ENCODE assay signal across 25 mouse cellular contexts in the genomic region with DNA sequence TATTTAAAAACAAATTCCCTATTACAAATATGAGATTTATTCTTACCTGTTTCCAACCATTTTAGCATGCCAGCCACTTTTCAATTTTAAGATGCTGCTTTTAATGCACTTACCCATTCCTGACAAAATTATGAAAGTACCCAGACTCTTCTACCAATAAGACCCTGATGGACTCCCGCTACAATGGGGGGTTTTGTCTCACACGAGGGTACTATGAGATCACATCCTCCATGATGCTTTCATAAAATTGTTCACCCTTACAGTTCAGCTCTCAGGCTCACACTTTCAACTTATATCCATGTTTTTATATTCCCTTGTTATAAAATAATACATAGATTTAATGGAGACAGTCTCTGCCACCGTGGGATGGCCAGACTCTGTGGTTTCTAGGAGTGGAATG.
DNase-seq lines count a peak whose midpoint lies in the region; ATAC-seq lines count a peak whose summit lies in the region.
"Had no signal": no experiment of that assay in that cellular context is flagged by ENCODE, and none has a peak within 500 bp of the region (broad histone marks: within the 10 kb centered on the region; RNA-seq: fewer than 3 reads in every experiment).

No protein-coding gene starts in this region.

- peak overlapping the region; percentile 54 for H3K27ac ChIP-seq in forebrain, embryonic 10.5 days
- no peak overlapping the region for H3K27ac ChIP-seq in forebrain, embryonic 14.5 days (ENCODE audit: low read depth, low read length)
- no peak overlapping the region for H3K27ac ChIP-seq in forebrain, embryonic 12.5 days
- no peak overlapping the region; the same call in 1 of the 2 replicates for H3K27ac ChIP-seq in forebrain, embryonic 15.5 days (replicated peaks)
- H3K27ac ChIP-seq: embryonic facial prominence, embryonic 13.5 days; embryonic facial prominence, embryonic 15.5 days had no signal

- H3K27me3 ChIP-seq in forebrain, embryonic 10.5 days (ENCODE audit: poor library complexity, severe bottlenecking), result 0 out of 2 replicates have a peak, but pooled peaks cover 6% of the 10 kb centered on the region
- H3K27me3 ChIP-seq in forebrain, embryonic 14.5 days (replicated peaks; ENCODE audit: control insufficient read depth, insufficient read depth, low read length), result no peaks in the 10 kb centered on the region
- H3K27me3 ChIP-seq in forebrain, embryonic 12.5 days, result 0 out of 2 replicates have a peak, but pooled peaks cover 7% of the 10 kb centered on the region
- no peaks in the 10 kb centered on the region for H3K27me3 ChIP-seq in forebrain, embryonic 15.5 days
- H3K27me3 ChIP-seq: CH12.LX; embryonic facial prominence, embryonic 13.5 days; embryonic facial prominence, embryonic 15.5 days; Patski had no signal

- no peak overlapping the region for H3K9ac ChIP-seq in forebrain, embryonic 14.5 days (ENCODE audit: low read length)
- no peak overlapping the region for H3K9ac ChIP-seq in forebrain, embryonic 12.5 days
- no peak overlapping the region for H3K9ac ChIP-seq in forebrain, embryonic 15.5 days (replicated peaks)
- H3K9ac ChIP-seq: embryonic facial prominence, embryonic 13.5 days; embryonic facial prominence, embryonic 15.5 days had no signal

- WGBS in forebrain, embryonic 10.5 days, result 71% methylated on average over 3 of the region's 3 CpGs
- 34% methylated on average over 3 of the region's 3 CpGs for WGBS in forebrain, embryonic 14.5 days
- WGBS in forebrain, embryonic 12.5 days, result 57% methylated on average over 3 of the region's 3 CpGs
- WGBS in forebrain, embryonic 15.5 days, result 43% methylated on average over 3 of the region's 3 CpGs

- H3K36me3 ChIP-seq in forebrain, embryonic 10.5 days (replicated peaks), result no peaks in the 10 kb centered on the region
- no peaks in the 10 kb centered on the region for H3K36me3 ChIP-seq in forebrain, embryonic 14.5 days (ENCODE audit: control insufficient read depth, insufficient read depth, low read length)
- no peaks in the 10 kb centered on the region for H3K36me3 ChIP-seq in forebrain, embryonic 12.5 days (replicated peaks)
- no peaks in the 10 kb centered on the region for H3K36me3 ChIP-seq in forebrain, embryonic 15.5 days
- H3K36me3 ChIP-seq: embryonic facial prominence, embryonic 13.5 days; embryonic facial prominence, embryonic 15.5 days; G1E had no signal

- no peak overlapping the region for H3K4me2 ChIP-seq in forebrain, embryonic 14.5 days (ENCODE audit: low read length)
- no peak overlapping the region for H3K4me2 ChIP-seq in forebrain, embryonic 12.5 days
- H3K4me2 ChIP-seq in forebrain, embryonic 15.5 days (replicated peaks), result no peak overlapping the region
- H3K4me2 ChIP-seq: embryonic facial prominence, embryonic 13.5 days; embryonic facial prominence, embryonic 15.5 days had no signal

- H3K4me1 ChIP-seq in forebrain, embryonic 10.5 days, result peaks cover 32% of the 10 kb centered on the region
- peaks cover 5% of the 10 kb centered on the region for H3K4me1 ChIP-seq in forebrain, embryonic 14.5 days (ENCODE audit: control insufficient read depth, insufficient read depth, low read length)
- 0 out of 2 replicates have a peak, but pooled peaks cover 7% of the 10 kb centered on the region for H3K4me1 ChIP-seq in forebrain, embryonic 12.5 days
- H3K4me1 ChIP-seq in forebrain, embryonic 15.5 days, result peaks cover 13% of the 10 kb centered on the region; the same call in 1 of the 2 replicates
- H3K4me1 ChIP-seq: embryonic facial prominence, embryonic 13.5 days; embryonic facial prominence, embryonic 15.5 days had no signal

- no peak overlapping the region for H3K4me3 ChIP-seq in forebrain, embryonic 10.5 days
- no peak overlapping the region for H3K4me3 ChIP-seq in forebrain, embryonic 14.5 days (ENCODE audit: low read depth, low read length)
- H3K4me3 ChIP-seq in forebrain, embryonic 12.5 days (replicated peaks), result no peak overlapping the region
- H3K4me3 ChIP-seq in forebrain, embryonic 15.5 days, result no peak overlapping the region
- H3K4me3 ChIP-seq: embryonic facial prominence, embryonic 13.5 days; embryonic facial prominence, embryonic 15.5 days; erythroblast, embryonic 14.5 days had no signal

- no peak for DNase-seq in forebrain, embryonic 10.5 days (ENCODE audit: extremely low spot score, low spot score)
- no peak for DNase-seq in forebrain, embryonic 14.5 days (ENCODE audit: low spot score)
- DNase-seq in retina, embryonic 14.5 days (ENCODE audit: low spot score), result peak; percentile 59
- no peak for DNase-seq in retina, postnatal 1 day
- DNase-seq: adrenal gland, adult 8-10 months; adrenal gland, postnatal 14 days; adrenal gland, postnatal 36 days; B cell, adult 2 months; cerebellum, adult 11 months; cerebellum, adult 18-20 months; cerebellum, adult 8-10 months; cerebellum, adult 9-11 months; cerebellum, postnatal 14 days; cerebellum, postnatal 36 days; embryo, embryonic 11 days had no signal

- H3K9me3 ChIP-seq in forebrain, embryonic 10.5 days, result no peaks in the 10 kb centered on the region
- H3K9me3 ChIP-seq in forebrain, embryonic 14.5 days (replicated peaks; ENCODE audit: control insufficient read depth, low read length), result no peaks in the 10 kb centered on the region
- no peaks in the 10 kb centered on the region for H3K9me3 ChIP-seq in forebrain, embryonic 12.5 days
- H3K9me3 ChIP-seq in forebrain, embryonic 15.5 days, result no peaks in the 10 kb centered on the region
- H3K9me3 ChIP-seq: embryonic facial prominence, embryonic 13.5 days; embryonic facial prominence, embryonic 15.5 days had no signal

- ATAC-seq in forebrain, embryonic 14.5 days, result no peak
- peak; percentile 44; the same call in 1 of the 2 replicates for ATAC-seq in forebrain, embryonic 12.5 days (ENCODE audit: low FRiP score)
- ATAC-seq in forebrain, embryonic 15.5 days (replicated peaks), result no peak
- ATAC-seq: activated CD4-positive, CD25-positive, alpha-beta regulatory T cell, adult 4 months; CD4-positive, CD25-positive, alpha-beta regulatory T cell, adult 4 months; Patski had no signal
